ENCODE assay signal across 8 mouse cellular contexts in genomic region chr6:125361467-125362291, GRCm38 (mm10). TPM values are rescaled to one million over a fixed set of nuclear protein-coding genes. Genes with fewer than 3 reads are reported as not detected.
DNase-seq lines count a peak whose midpoint lies in the region; ATAC-seq lines count a peak whose summit lies in the region.

No protein-coding gene starts in this region.

- H3K4me2 ChIP-seq in limb, embryonic 11.5 days (ENCODE audit: low read depth, severe bottlenecking): no peak overlapping the region
- peak overlapping the region; percentile 55 for H3K4me2 ChIP-seq in forebrain, embryonic 13.5 days

- no peak overlapping the region for H3K27ac ChIP-seq in limb, embryonic 11.5 days (replicated peaks; ENCODE audit: low read depth, low read length)
- no peak overlapping the region for H3K27ac ChIP-seq in limb, embryonic 10.5 days
- H3K27ac ChIP-seq in forebrain, embryonic 13.5 days: no peak overlapping the region

- H3K27me3 ChIP-seq in limb, embryonic 11.5 days (ENCODE audit: control insufficient read depth, insufficient read depth, low read length): peaks cover 10% of the 10 kb centered on the region
- H3K27me3 ChIP-seq in limb, embryonic 10.5 days (ENCODE audit: low read depth, poor library complexity, severe bottlenecking): peaks cover 55% of the 10 kb centered on the region
- H3K27me3 ChIP-seq in forebrain, embryonic 13.5 days: peaks cover 52% of the 10 kb centered on the region

- no peak for ATAC-seq in limb, embryonic 11.5 days (ENCODE audit: insufficient number of reproducible peaks, low FRiP score, low TSS enrichment, low read depth)
- ATAC-seq in forebrain, embryonic 13.5 days: peak; percentile 53

- H3K4me1 ChIP-seq in limb, embryonic 11.5 days (ENCODE audit: control insufficient read depth, insufficient read depth, low read length): 0 out of 2 replicates have a peak, but pooled peaks cover 3% of the 10 kb centered on the region
- peaks cover 35% of the 10 kb centered on the region for H3K4me1 ChIP-seq in limb, embryonic 10.5 days
- H3K4me1 ChIP-seq in forebrain, embryonic 13.5 days: peaks cover 20% of the 10 kb centered on the region

- 36% methylated on average over 38 of the region's 38 CpGs for WGBS in limb, embryonic 11.5 days
- WGBS in limb, embryonic 10.5 days: 35% methylated on average over 38 of the region's 38 CpGs
- WGBS in forebrain, embryonic 13.5 days: 6% methylated on average over 38 of the region's 38 CpGs

- DNase-seq in limb, embryonic 11.5 days (ENCODE audit: low spot score): peak; percentile 36
- no peak for DNase-seq in limb, embryonic 10.5 days (ENCODE audit: low spot score)
- DNase-seq in NIH3T3 (ENCODE audit: low read depth): peak; percentile 68
- peak; percentile 74 for DNase-seq in kidney, adult 18-20 months
- peak; percentile 60 for DNase-seq in lung, postnatal 14 days
- DNase-seq in testis, postnatal 10 days (ENCODE audit: low spot score): peak; percentile 77
- DNase-seq in layer of hippocampus, adult 9-11 months: no peak

- no peaks in the 10 kb centered on the region for H3K9me3 ChIP-seq in limb, embryonic 11.5 days (ENCODE audit: control insufficient read depth, low read length)
- no peaks in the 10 kb centered on the region for H3K9me3 ChIP-seq in limb, embryonic 10.5 days (replicated peaks)
- H3K9me3 ChIP-seq in forebrain, embryonic 13.5 days (replicated peaks): no peaks in the 10 kb centered on the region

- peaks cover 23% of the 10 kb centered on the region for H3K36me3 ChIP-seq in limb, embryonic 11.5 days (ENCODE audit: control insufficient read depth, insufficient read depth, low read length)
- peaks cover 59% of the 10 kb centered on the region for H3K36me3 ChIP-seq in limb, embryonic 10.5 days
- H3K36me3 ChIP-seq in forebrain, embryonic 13.5 days (ENCODE audit: poor library complexity, severe bottlenecking): peaks cover 12% of the 10 kb centered on the region; the same call in 1 of the 2 replicates

- no peak overlapping the region for H3K4me3 ChIP-seq in limb, embryonic 11.5 days (ENCODE audit: low read depth, low read length)
- H3K4me3 ChIP-seq in limb, embryonic 10.5 days: no peak overlapping the region
- H3K4me3 ChIP-seq in forebrain, embryonic 13.5 days: peak overlapping the region; percentile 22

- no peak overlapping the region for H3K9ac ChIP-seq in limb, embryonic 11.5 days (ENCODE audit: low read length)
- H3K9ac ChIP-seq in forebrain, embryonic 13.5 days: 0 out of 2 replicates have a peak overlapping the region, but pooled peaks have one; percentile 3

RNA-seq across cellular contexts. Expression of gene Tnfrsf1a, which starts 12.5 kb away (rescaled TPM):
- polyA plus RNA-seq in limb, embryonic 11.5 days (2014; fragmentation: Nextera tagmentation; extraction: Ambion mirVana): 45.4 and 46.6 TPM in 2 replicates
- polyA plus RNA-seq in limb, embryonic 10.5 days (2016; fragmentation: Nextera tagmentation; extraction: Ambion mirVana): 41.8 and 43.6 TPM in 2 replicates
- 12.8 and 13.8 TPM in 2 replicates for polyA plus RNA-seq in forebrain, embryonic 13.5 days (2015; fragmentation: Nextera tagmentation; extraction: Ambion mirVana)

RNA-seq across cellular contexts. Expression of gene Plekhg6, which starts 18.9 kb away (rescaled TPM):
- 0.13 and 0.27 TPM in 2 replicates for polyA plus RNA-seq in limb, embryonic 11.5 days (2014; fragmentation: Nextera tagmentation; extraction: Ambion mirVana)
- 0.26 and 0.33 TPM in 2 replicates for polyA plus RNA-seq in limb, embryonic 10.5 days (2016; fragmentation: Nextera tagmentation; extraction: Ambion mirVana)
- 0.08 and 0.09 TPM in 2 replicates for polyA plus RNA-seq in forebrain, embryonic 13.5 days (2015; fragmentation: Nextera tagmentation; extraction: Ambion mirVana)

RNA-seq across cellular contexts. Expression of gene Scnn1a, which starts 41.2 kb away (rescaled TPM):
- polyA plus RNA-seq in limb, embryonic 11.5 days (2014; fragmentation: Nextera tagmentation; extraction: Ambion mirVana): 1.2 and 1.3 TPM in 2 replicates
- polyA plus RNA-seq in limb, embryonic 10.5 days (2016; fragmentation: Nextera tagmentation; extraction: Ambion mirVana): 1.0 and 1.6 TPM in 2 replicates
- 0.13 and 0.26 TPM in 2 replicates for polyA plus RNA-seq in forebrain, embryonic 13.5 days (2015; fragmentation: Nextera tagmentation; extraction: Ambion mirVana)

RNA-seq across cellular contexts. Expression of gene Ltbr, which starts 48.0 kb away (rescaled TPM):
- 34.5 and 36.6 TPM in 2 replicates for polyA plus RNA-seq in limb, embryonic 11.5 days (2014; fragmentation: Nextera tagmentation; extraction: Ambion mirVana)
- polyA plus RNA-seq in limb, embryonic 10.5 days (2016; fragmentation: Nextera tagmentation; extraction: Ambion mirVana): 34.3 and 41.5 TPM in 2 replicates
- polyA plus RNA-seq in forebrain, embryonic 13.5 days (2015; fragmentation: Nextera tagmentation; extraction: Ambion mirVana): 10.2 and 12.3 TPM in 2 replicates

Comparison
In these comparisons a context has a peak if more than half of its experiments do, and no peak if none do; other contexts are left out.
1. DNase-seq: peak in limb, embryonic 11.5 days (single experiment), NIH3T3 (single experiment), kidney, adult 18-20 months (single experiment), lung, postnatal 14 days (single experiment) and testis, postnatal 10 days (single experiment); none in limb, embryonic 10.5 days (single experiment) and layer of hippocampus, adult 9-11 months (single experiment).